Mouse (Mus musculus) forebrain, postnatal 0 days (tissue): ENCODE results near the gene Ccdc177. TPM values are rescaled to one million over a fixed set of nuclear protein-coding genes. Genes with fewer than 3 reads are reported as not detected.

Experiments used
- ATAC-seq: fragments of 200-750 bp; cut with Nextera tagmentation; 2 replicates; pipeline ENCODE4 v1.8.0; 2017; ENCODE audit warnings: mild to moderate bottlenecking, moderate library complexity
- DNase-seq: peaks from one replicate; pipeline ENCODE4 v3.0.0-alpha.2; 2015
- H3K27ac ChIP-seq: fragments of 300-500 bp; sonication (generic); 2 replicates; pipeline ENCODE4 v1.5.1; 2014; ENCODE audit warnings: low read depth, mild to moderate bottlenecking, antibody characterized with exemption, low read length, moderate library complexity, mixed read lengths
- H3K27me3 ChIP-seq: fragments of 300-500 bp; sonication (generic); 2 replicates; pipeline ENCODE4 v1.6.1; 2014; ENCODE audit warnings: mild to moderate bottlenecking, low read length, mixed read lengths; ENCODE audit not compliant: insufficient read depth
- H3K36me3 ChIP-seq: fragments of 300-500 bp; sonication (generic); 2 replicates; pipeline ENCODE4 v1.6.1; 2014; ENCODE audit warnings: mild to moderate bottlenecking, moderate library complexity; ENCODE audit not compliant: insufficient read depth
- H3K4me1 ChIP-seq: fragments of 300-500 bp; sonication (generic); 2 replicates; pipeline ENCODE4 v1.6.1; 2014; ENCODE audit warnings: antibody characterized with exemption; ENCODE audit not compliant: insufficient read depth
- H3K4me2 ChIP-seq: fragments of 300-500 bp; sonication (generic); 2 replicates; pipeline ENCODE4 v1.6.1; 2014; ENCODE audit warnings: low read depth, mild to moderate bottlenecking, moderate library complexity
- H3K4me3 ChIP-seq: fragments of 300-500 bp; sonication (generic); 2 replicates; pipeline ENCODE4 v1.5.1; 2014; ENCODE audit warnings: low read depth, low read length, mixed read lengths
- H3K9ac ChIP-seq: fragments of 300-500 bp; sonication (generic); 2 replicates; pipeline ENCODE4 v1.6.1; 2014; ENCODE audit warnings: mild to moderate bottlenecking
- H3K9me3 ChIP-seq: fragments of 300-500 bp; sonication (generic); 2 replicates; pipeline ENCODE4 v1.6.1; 2016; ENCODE audit warnings: low read length
- CTCF ChIP-seq: sonication (generic); IDR thresholded peaks from 2 replicates; pipeline ENCODE4 v1.5.1; 2016; ENCODE audit warnings: antibody characterized with exemption, control low read depth, low read depth
- WGBS: fragments of 180-500 bp; shearing (Covaris S2); extraction: QIAGEN DNeasy Blood & Tissue Kit; methylation state at CpG from one replicate; pipeline ENCODE4 v1.1.7; 2014; 5-methylcytosine and 5-hydroxymethylcytosine counted together
- polyA plus RNA-seq: library from polyadenylated mRNA; unstranded; fragments of >200 nt; fragmentation: Nextera tagmentation; extraction: Ambion mirVana; gene quantifications from 2 replicates; pipeline ENCODE4 v1.2.1, GENCODE M21; 2015
- total RNA-seq: library from RNA; depleted of rRNA; stranded (reverse); fragments of >200 nt; gene quantifications from 2 replicates; pipeline ENCODE4 v1.2.3, GENCODE M21; 2014

Ccdc177 gene
- total and polyA plus RNA-seq, 2 experiments from 2014 or later: 2.3 to 23.5 TPM

- Histone ChIP-seq H3K36me3 (no peaks in the 10 kb centered on the region), H3K4me1 (0 out of 2 replicates have a peak, but pooled peaks cover 4% of the 10 kb centered on the region), H3K4me2 (no peak overlapping the region), H3K27me3 (no peaks in the 10 kb centered on the region), H3K9ac (no peak overlapping the region), H3K9me3 (no peaks in the 10 kb centered on the region), H3K4me3 (no peak overlapping the region), H3K27ac (no peak overlapping the region)
- WGBS: 93% methylated on average over 4 of the region's 4 CpGs
- ATAC-seq (no peak), DNase-seq (no peak)
- TF ChIP-seq CTCF: no peak
These were observed 25.1 kb upstream of the Ccdc177 start for GRCm38 (mm10) chr12:80785597-80785996.

- no peak overlapping the region for H3K27ac ChIP-seq
- no peak for ATAC-seq
- WGBS: 91% methylated on average over 5 of the region's 5 CpGs
- H3K9ac ChIP-seq: no peak overlapping the region
- no peaks in the 10 kb centered on the region for H3K27me3 ChIP-seq
- no peaks in the 10 kb centered on the region for H3K36me3 ChIP-seq
- no peak overlapping the region for H3K4me2 ChIP-seq
- no peak overlapping the region for H3K4me3 ChIP-seq
- H3K4me1 ChIP-seq: 0 out of 2 replicates have a peak, but pooled peaks cover 4% of the 10 kb centered on the region
- no peaks in the 10 kb centered on the region for H3K9me3 ChIP-seq
- DNase-seq: no peak
- TF ChIP-seq CTCF: no peak
These were observed 24.5 kb upstream of the Ccdc177 start for GRCm38 (mm10) chr12:80785005-80785404.

- H3K4me2 ChIP-seq: no peak overlapping the region
- no peak for TF ChIP-seq CTCF
- H3K4me3 ChIP-seq: no peak overlapping the region
- H3K9ac ChIP-seq: no peak overlapping the region
- ATAC-seq (no peak), DNase-seq (no peak)
- H3K36me3 ChIP-seq: no peaks in the 10 kb centered on the region
- H3K27me3 ChIP-seq: no peaks in the 10 kb centered on the region
- no peak overlapping the region for H3K27ac ChIP-seq
- 85% methylated on average over 1 of the region's 1 CpGs for WGBS
- H3K4me1 ChIP-seq: no peaks in the 10 kb centered on the region
- no peaks in the 10 kb centered on the region for H3K9me3 ChIP-seq
These were observed 23.4 kb upstream of the Ccdc177 start for GRCm38 (mm10) chr12:80783889-80784288.

GRCm38 (mm10) chr12:80782892-80783291 is 22.4 kb upstream of the Ccdc177 start:
- H3K4me2 ChIP-seq: no peak overlapping the region
- no peaks in the 10 kb centered on the region for H3K4me1 ChIP-seq
- ATAC-seq (no peak), DNase-seq (no peak)
- no peak overlapping the region for H3K9ac ChIP-seq
- H3K27me3 ChIP-seq: no peaks in the 10 kb centered on the region
- 37% methylated on average over 3 of the region's 3 CpGs for WGBS
- TF ChIP-seq CTCF: peak; percentile 42
- no peaks in the 10 kb centered on the region for H3K36me3 ChIP-seq
- no peak overlapping the region for H3K4me3 ChIP-seq
- no peaks in the 10 kb centered on the region for H3K9me3 ChIP-seq
- no peak overlapping the region for H3K27ac ChIP-seq

- DNase-seq (no peak), ATAC-seq (no peak)
- no peaks in the 10 kb centered on the region for H3K27me3 ChIP-seq
- no peak overlapping the region for H3K4me2 ChIP-seq
- 88% methylated on average over 3 of the region's 3 CpGs for WGBS
- no peaks in the 10 kb centered on the region for H3K9me3 ChIP-seq
- H3K27ac ChIP-seq: no peak overlapping the region
- TF ChIP-seq CTCF: no peak
- no peaks in the 10 kb centered on the region for H3K36me3 ChIP-seq
- no peaks in the 10 kb centered on the region for H3K4me1 ChIP-seq
- no peak overlapping the region for H3K4me3 ChIP-seq
- no peak overlapping the region for H3K9ac ChIP-seq
These were observed 21.7 kb upstream of the Ccdc177 start for GRCm38 (mm10) chr12:80782190-80782589.

GRCm38 (mm10) chr12:80779760-80780159 is 19.3 kb upstream of the Ccdc177 start:
- H3K4me2 ChIP-seq: no peak overlapping the region
- H3K27ac ChIP-seq: no peak overlapping the region
- H3K27me3 ChIP-seq: no peaks in the 10 kb centered on the region
- no peaks in the 10 kb centered on the region for H3K36me3 ChIP-seq
- DNase-seq: no peak
- no peak for ATAC-seq
- no peaks in the 10 kb centered on the region for H3K4me1 ChIP-seq
- H3K9ac ChIP-seq: no peak overlapping the region
- no peaks in the 10 kb centered on the region for H3K9me3 ChIP-seq
- no peak overlapping the region for H3K4me3 ChIP-seq
- TF ChIP-seq CTCF: no peak
- WGBS: 84% methylated on average over 4 of the region's 4 CpGs

- Histone ChIP-seq H3K9me3 (no peaks in the 10 kb centered on the region), H3K36me3 (no peaks in the 10 kb centered on the region), H3K4me1 (no peaks in the 10 kb centered on the region), H3K9ac (no peak overlapping the region), H3K4me2 (no peak overlapping the region), H3K27me3 (no peaks in the 10 kb centered on the region), H3K27ac (no peak overlapping the region), H3K4me3 (no peak overlapping the region)
- 83% methylated on average over 16 of the region's 16 CpGs for WGBS
- no peak for DNase-seq
- ATAC-seq: no peak
- no peak for TF ChIP-seq CTCF
These were observed 17.9 kb upstream of the Ccdc177 start for GRCm38 (mm10) chr12:80778188-80778936.
